Mouse (Mus musculus) hindbrain, embryonic 16.5 days (tissue): Measurements from ENCODE around the gene Bglap2. TPM values are rescaled to one million over a fixed set of nuclear protein-coding genes. Genes with fewer than 3 reads are reported as not detected.
"Not testable (repeated sequence)": the region's sequence is repeated elsewhere in the genome, so short reads cannot be mapped to it uniquely, and the experiment has no call there.

Experiments
- ATAC-seq: fragments of 200-750 bp; cut with Nextera tagmentation; 2 replicates; pipeline ENCODE4 v1.8.0; 2017; ENCODE audit warnings: moderate TSS enrichment, moderate library complexity
- H3K27ac ChIP-seq: fragments of 300-500 bp; sonication (generic); 2 replicates; pipeline ENCODE4 v1.5.1; 2014; ENCODE audit warnings: low read depth, mild to moderate bottlenecking, control low read depth, low read length, moderate library complexity
- H3K27me3 ChIP-seq: fragments of 300-500 bp; sonication (generic); replicated peaks from 2 replicates; pipeline ENCODE4 v1.6.1; 2014; ENCODE audit warnings: low read length; ENCODE audit not compliant: control insufficient read depth, insufficient read depth
- H3K36me3 ChIP-seq: fragments of 300-500 bp; sonication (generic); 2 replicates; pipeline ENCODE4 v1.6.1; 2014; ENCODE audit warnings: mild to moderate bottlenecking, low read length, moderate library complexity, mixed read lengths; ENCODE audit not compliant: control insufficient read depth, insufficient read depth
- H3K4me1 ChIP-seq: fragments of 300-500 bp; sonication (generic); 2 replicates; pipeline ENCODE4 v1.6.1; 2014; ENCODE audit warnings: low read depth, low read length; ENCODE audit not compliant: control insufficient read depth, insufficient read depth
- H3K4me2 ChIP-seq: fragments of 300-500 bp; sonication (generic); 2 replicates; pipeline ENCODE4 v1.6.1; 2014; ENCODE audit warnings: mild to moderate bottlenecking, low read length, control low read depth, moderate library complexity
- H3K4me3 ChIP-seq: fragments of 300-500 bp; sonication (generic); 2 replicates; pipeline ENCODE4 v1.5.1; 2014; ENCODE audit warnings: mild to moderate bottlenecking, low read length, control low read depth, moderate library complexity
- H3K9ac ChIP-seq: fragments of 300-500 bp; sonication (generic); 2 replicates; pipeline ENCODE4 v1.6.1; 2014; ENCODE audit warnings: low read depth, mild to moderate bottlenecking, control low read depth, low read length, moderate library complexity
- H3K9me3 ChIP-seq: fragments of 300-500 bp; sonication (generic); 2 replicates; pipeline ENCODE4 v1.6.1; 2014; ENCODE audit warnings: mild to moderate bottlenecking, low read length, moderate library complexity; ENCODE audit not compliant: control insufficient read depth
- WGBS: fragments of 180-500 bp; shearing (Covaris S2); extraction: QIAGEN DNeasy Blood & Tissue Kit; methylation state at CpG from one replicate; pipeline ENCODE4 v1.1.7; 2014; 5-methylcytosine and 5-hydroxymethylcytosine counted together
- polyA plus RNA-seq: library from polyadenylated mRNA; unstranded; fragments of >200 nt; fragmentation: Nextera tagmentation; extraction: Ambion mirVana; gene quantifications from 2 replicates; pipeline ENCODE4 v1.2.1, GENCODE M21; 2015

Bglap2 gene
- polyA plus RNA-seq, 1 experiment from 2014 or later = not detected

DNA sequence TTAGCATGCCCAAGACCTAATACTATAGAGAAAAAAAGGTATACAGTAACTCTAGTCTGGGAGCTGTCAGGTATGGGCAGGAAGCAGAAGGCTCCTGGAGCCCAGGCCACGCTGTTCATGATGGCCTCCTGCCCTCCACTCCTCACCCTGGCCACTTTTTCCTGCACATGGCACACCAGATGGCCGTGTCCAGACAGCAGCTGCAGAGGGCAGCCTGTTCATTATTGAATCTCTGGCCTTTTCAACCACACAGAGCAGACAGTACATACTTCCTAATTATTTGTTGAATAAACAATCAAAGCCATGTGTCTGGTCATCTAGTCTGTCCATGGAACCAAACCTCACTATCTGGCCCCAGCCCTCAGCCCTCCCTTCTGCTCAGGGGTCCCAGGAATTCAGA is 20.2 kb upstream of the Bglap2 start:
- Histone ChIP-seq H3K9me3 (no peaks in the 10 kb centered on the region), H3K4me3 (no peak overlapping the region), H3K4me1 (no peaks in the 10 kb centered on the region), H3K4me2 (no peak overlapping the region), H3K27me3 (no peaks in the 10 kb centered on the region), H3K36me3 (no peaks in the 10 kb centered on the region), H3K27ac (no peak overlapping the region), H3K9ac (no peak overlapping the region)
- peak; percentile 42; the same call in 1 of the 2 replicates for ATAC-seq
- 61% methylated on average over 2 of the region's 2 CpGs for WGBS

DNA sequence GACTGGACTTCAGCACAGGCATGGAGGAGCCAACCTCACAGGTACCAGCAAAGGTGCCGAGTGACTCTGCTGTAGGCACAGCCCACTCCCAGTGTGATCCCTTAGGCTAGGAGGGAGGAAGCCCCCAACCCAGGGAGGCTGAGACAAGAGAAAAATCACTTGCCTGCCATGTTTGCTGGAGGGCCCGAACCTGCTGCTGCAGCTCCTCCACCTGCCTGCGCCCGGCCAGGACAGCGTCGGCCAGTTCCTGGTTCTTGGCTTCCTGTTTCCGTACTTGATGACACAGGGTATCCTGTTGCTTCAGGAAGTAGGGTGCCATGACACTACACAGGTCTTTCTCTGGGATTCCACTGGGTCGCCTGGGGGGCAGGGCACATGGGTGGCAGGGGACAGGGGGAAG is 17.2 kb upstream of the Bglap2 start:
- no peaks in the 10 kb centered on the region for H3K27me3 ChIP-seq
- 88% methylated on average over 8 of the region's 8 CpGs for WGBS
- no peak for ATAC-seq
- no peak overlapping the region for H3K4me3 ChIP-seq
- no peaks in the 10 kb centered on the region for H3K4me1 ChIP-seq
- H3K4me2 ChIP-seq = no peak overlapping the region
- H3K36me3 ChIP-seq = no peaks in the 10 kb centered on the region
- H3K27ac ChIP-seq = no peak overlapping the region
- no peak overlapping the region for H3K9ac ChIP-seq
- H3K9me3 ChIP-seq = no peaks in the 10 kb centered on the region

DNA sequence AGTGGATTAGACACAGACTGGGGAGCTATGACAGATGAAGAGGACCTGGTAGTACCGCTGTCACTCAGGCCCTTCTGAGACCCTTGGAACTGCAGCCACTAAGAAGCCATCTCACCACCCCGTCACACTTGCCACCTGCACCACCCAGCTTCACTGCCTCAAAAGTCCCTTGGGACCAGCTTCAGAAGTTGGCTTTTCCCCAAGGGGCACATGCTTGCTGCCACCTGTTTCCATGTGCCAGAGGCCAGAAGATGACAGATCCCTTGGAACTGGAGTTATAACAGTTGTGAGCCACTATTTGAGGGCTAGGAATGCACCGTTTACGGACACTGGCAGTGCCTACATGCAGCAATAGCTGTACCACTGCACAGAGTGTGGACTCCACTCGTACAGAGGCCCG is 16.8 kb upstream of the Bglap2 start:
- no peak overlapping the region for H3K4me2 ChIP-seq
- 87% methylated on average over 6 of the region's 6 CpGs for WGBS
- H3K27ac ChIP-seq = no peak overlapping the region
- H3K9me3 ChIP-seq = no peaks in the 10 kb centered on the region
- no peaks in the 10 kb centered on the region for H3K4me1 ChIP-seq
- no peak for ATAC-seq
- no peaks in the 10 kb centered on the region for H3K36me3 ChIP-seq
- H3K9ac ChIP-seq = no peak overlapping the region
- no peaks in the 10 kb centered on the region for H3K27me3 ChIP-seq
- H3K4me3 ChIP-seq = no peak overlapping the region

DNA sequence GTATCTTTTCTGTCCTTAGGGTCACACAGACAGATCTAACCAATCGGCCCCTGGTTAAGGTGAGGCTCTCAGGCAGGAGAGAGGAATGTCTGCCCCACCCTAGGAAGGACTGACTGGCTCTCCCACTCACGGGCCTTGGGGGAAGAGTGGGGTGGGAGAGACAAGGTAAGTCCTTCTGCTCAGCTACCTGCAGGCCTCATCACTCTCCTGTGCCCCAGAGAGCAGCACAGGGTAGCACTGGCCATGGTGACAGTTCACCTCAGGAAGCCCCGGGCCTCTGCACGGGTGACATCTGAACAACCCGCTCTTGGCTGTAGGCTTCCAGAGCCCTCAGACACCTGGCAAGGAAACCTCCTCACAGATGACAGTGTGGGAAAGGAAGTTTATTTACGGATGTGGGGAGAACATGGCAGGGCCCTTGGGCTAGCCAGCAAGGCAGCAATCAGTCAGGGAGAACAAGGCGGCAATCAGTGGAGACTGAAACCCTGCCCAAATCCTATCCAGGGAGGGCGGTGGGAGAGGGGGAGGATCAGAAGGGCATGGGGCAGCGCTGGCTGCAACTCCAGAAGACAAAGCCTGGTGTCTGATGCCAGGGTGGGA is 15.4 kb upstream of the Bglap2 start:
- Histone ChIP-seq H3K27ac (no peak overlapping the region), H3K36me3 (no peaks in the 10 kb centered on the region), H3K4me1 (no peaks in the 10 kb centered on the region), H3K4me2 (no peak overlapping the region), H3K9ac (no peak overlapping the region), H3K27me3 (no peaks in the 10 kb centered on the region), H3K9me3 (no peaks in the 10 kb centered on the region), H3K4me3 (no peak overlapping the region)
- no peak for ATAC-seq
- whole genome bisulfite sequencing = 86% methylated on average over 9 of the region's 9 CpGs

DNA sequence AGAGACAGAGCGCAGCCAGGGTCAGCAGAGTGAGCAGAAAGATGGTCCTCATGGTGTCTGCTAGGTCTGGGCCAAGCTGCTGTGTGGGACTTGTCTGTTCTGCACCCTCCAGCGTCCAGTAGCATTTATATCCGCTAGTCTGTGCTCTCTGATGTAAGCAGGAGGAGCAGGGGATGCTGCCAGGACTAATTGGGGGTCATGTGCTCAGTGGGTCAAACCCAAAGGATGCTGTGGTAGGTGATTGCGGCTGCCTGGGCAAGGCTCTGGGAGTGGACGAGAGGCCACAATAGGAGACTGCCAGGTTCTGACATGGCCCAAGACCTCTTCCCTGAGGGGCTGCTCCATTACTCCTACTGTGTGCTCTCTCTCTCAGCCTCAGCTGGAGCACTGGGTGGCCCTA is 5.9 kb upstream of the Bglap2 start, which contains the start of gene Bglap:
Gene Bglap (minus strand): TSS at position 101 of the 400 bp plus-strand sequence.
- Histone ChIP-seq H3K4me2 (no peak within 1 kb of the TSS), H3K36me3 (no peaks in the 10 kb centered on the region), H3K9ac (no peak within 1 kb of the TSS), H3K27me3 (no peaks in the 10 kb centered on the region), H3K27ac (no peak within 1 kb of the TSS), H3K4me1 (no peaks in the 10 kb centered on the region), H3K4me3 (no peak within 1 kb of the TSS), H3K9me3 (no peaks in the 10 kb centered on the region)
- no peak for ATAC-seq
- 86% methylated on average over 5 of the region's 5 CpGs for WGBS

DNA sequence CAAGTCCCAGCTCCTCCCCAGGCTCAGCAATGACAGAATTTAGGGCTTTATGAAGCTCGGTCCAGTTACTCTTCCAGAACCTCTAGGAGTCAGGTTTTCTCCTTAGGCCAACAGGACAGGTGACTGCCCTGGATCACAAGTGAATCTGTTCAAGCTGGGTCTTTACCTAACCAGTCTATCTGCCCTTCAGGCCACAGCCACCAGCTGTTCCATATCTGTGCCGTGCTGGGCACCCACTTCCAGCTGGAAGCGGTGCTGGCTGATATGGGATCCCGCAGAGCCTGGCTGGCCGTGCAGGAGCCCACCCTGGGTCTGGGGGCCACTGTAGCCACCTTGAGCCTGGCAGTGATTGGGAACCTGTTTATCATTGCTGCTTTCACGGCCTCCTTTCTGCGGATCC is 3.9 kb upstream of the Bglap2 start:
- H3K27ac ChIP-seq, H3K9me3 ChIP-seq, H3K4me3 ChIP-seq, H3K4me2 ChIP-seq, H3K4me1 ChIP-seq, H3K27me3 ChIP-seq, H3K9ac ChIP-seq, H3K36me3 ChIP-seq: not testable (repeated sequence)
- 24% methylated on average over 1 of the region's 7 CpGs for WGBS
- ATAC-seq = peak; percentile 27; the same call in 1 of the 2 replicates

DNA sequence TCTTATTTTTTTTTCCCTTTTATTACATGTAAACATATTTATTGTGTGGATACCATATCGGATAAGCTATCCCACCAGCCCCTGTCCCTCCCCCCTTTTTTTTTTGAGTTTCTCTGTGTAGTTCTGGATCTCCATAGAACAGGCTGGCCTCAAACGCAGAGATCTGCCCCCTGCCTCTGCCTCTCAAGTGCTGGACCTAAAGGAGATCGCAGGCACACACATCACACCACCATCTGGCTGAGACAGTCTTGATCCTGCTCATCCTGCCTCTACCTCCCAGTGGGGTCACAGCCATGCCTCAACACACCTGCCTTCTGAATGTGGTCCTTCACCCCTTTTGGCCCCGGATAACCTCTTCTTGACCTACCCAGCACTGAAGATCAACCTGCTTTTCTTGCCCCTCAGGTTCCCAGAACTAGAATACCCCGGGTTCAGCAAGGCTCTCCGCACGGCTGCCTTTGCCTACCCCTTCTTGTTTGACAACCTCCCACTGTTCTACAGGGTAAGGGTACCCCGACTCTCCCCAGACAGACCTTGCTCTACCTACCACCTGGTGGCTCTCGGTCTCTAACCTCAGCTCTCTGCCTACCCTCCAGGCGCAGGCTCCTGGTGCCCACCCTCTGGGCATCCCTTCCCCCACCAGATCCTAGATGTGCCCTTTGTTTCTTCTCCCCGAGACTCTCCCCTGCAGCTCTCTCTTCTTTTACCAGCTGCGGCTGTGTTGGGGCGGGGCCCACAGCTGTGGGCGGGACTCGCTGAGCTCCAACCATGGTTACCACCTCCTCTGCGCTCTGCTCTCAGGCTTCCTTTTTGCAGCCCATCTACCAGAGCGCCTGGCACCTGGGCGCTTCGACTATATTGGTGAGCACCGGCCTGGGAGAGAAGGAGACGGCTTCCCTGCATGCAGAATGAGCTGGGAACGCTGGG is 3.2 kb upstream of the Bglap2 start:
- H3K36me3 ChIP-seq, H3K9me3 ChIP-seq, H3K4me1 ChIP-seq, H3K27me3 ChIP-seq: not testable (repeated sequence)
- Histone ChIP-seq H3K27ac (0 out of 2 replicates have a peak overlapping the region, but pooled peaks have one; percentile 29), H3K4me2 (peak overlapping the region; percentile 50), H3K9ac (peak overlapping the region; percentile 55), H3K4me3 (peak overlapping the region; percentile 17; the same call in 1 of the 2 replicates)
- 6% methylated on average over 17 of the region's 22 CpGs for WGBS
- ATAC-seq = peak; percentile 89

DNA sequence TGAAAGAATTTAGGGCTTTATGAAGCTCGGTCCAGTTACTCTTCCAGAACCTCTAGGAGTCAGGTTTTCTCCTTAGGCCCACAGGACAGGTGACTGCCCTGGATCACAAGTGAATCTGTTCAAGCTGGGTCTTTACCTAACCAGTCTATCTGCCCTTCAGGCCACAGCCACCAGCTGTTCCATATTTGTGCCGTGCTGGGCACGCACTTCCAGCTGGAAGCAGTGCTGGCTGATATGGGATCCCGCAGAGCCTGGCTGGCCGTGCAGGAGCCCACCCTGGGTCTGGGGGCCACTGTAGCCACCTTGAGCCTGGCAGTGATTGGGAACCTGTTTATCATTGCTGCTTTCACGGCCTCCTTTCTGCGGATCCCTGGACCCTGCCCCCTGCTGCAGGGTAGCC is 1.9 kb downstream of the Bglap2 start:
- not testable (repeated sequence) for H3K9me3 ChIP-seq, H3K9ac ChIP-seq, H3K4me2 ChIP-seq, H3K27ac ChIP-seq, H3K4me1 ChIP-seq, H3K27me3 ChIP-seq, H3K36me3 ChIP-seq, H3K4me3 ChIP-seq
- 20% methylated on average over 6 of the region's 7 CpGs for WGBS
- peak; percentile 48 for ATAC-seq

DNA sequence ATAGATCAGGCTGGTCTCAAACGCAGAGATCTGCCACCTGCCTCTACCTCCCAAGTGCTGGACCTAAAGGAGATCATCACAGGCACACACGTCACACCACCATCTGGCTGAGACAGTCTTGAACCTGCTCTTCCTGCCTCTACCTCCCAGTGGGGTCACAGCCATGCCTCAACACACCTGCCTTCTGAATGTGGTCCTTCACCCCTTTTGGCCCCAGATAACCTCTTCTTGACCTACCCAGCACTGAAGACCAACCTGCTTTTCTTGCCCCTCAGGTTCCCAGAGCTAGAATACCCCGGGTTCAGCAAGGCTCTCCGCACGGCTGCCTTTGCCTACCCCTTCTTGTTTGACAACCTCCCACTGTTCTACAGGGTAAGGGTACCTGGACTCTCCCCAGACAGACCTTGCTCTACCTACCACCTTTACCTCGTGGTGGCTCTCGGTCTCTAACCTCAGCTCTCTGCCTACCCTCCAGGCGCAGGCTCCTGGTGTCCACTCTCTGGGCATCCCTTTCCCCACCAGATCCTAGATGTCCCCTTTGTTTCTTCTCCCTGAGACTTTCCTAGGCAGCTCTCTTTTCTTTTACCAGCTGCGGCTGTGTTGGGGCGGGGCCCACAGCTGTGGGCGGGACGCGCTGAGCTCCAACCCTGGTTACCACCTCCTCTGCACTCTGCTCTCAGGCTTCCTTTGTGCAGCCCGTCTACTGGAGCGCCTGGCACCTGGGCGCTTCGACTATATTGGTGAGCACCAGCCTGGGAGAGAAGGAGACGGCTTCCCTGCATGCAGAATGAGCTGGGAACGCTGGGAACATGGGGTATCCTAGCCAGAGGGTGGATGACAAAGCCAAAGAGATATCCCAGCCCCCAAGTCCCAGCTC is 2.5 kb downstream of the Bglap2 start:
- not testable (repeated sequence) for H3K36me3 ChIP-seq, H3K9me3 ChIP-seq, H3K4me1 ChIP-seq, H3K9ac ChIP-seq, H3K4me3 ChIP-seq, H3K27me3 ChIP-seq, H3K27ac ChIP-seq
- ATAC-seq = peak; percentile 90
- 13% methylated on average over 16 of the region's 19 CpGs for WGBS
- H3K4me2 ChIP-seq = peak overlapping the region; percentile 32
